Mouse (Mus musculus): ENCODE results near the gene Dhcr24.

Gene Dhcr24

DNA sequence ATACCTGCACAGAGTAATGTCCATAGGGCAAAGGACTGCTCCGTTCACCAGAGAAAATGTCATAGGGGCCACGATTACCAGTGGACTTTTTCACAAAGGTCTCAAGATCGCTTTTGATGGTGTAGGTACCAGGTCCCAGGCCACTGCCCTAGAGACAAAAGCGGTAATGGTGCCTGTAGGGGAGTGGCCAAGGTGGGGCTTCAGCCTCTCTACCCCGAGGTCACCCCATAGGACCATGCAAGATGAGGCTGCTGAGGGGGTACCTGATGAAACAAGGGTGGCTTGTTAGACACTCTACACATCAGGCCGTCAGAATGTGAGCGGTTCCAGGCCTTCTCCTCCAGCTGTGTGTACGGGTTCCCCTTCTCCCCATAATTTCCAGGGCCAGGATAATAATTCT is 52.3 kb downstream of the Dhcr24 start:
- DNase-seq, result no peak

DNA sequence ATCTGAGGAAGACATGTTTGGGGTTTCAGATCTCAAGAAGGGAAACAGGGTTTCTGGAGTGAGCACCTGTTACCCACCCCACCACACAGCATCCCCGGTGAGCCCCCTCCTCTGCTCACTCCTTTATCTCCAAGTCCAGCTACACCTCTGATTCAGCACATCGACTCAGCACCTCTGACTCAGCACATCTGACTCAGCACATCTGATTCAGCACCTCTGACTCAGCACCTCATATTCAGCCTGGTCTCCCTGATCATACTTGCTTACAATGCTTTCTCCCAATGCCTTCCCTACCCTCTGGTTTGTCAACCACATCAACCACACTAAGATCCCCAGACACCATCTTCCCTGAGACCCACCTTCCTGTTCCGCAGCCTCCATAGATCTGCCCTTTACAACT is 52.7 kb downstream of the Dhcr24 start:
- DNase-seq, result no peak

- peak; percentile 75 for DNase-seq
These were observed 53.5 kb downstream of the Dhcr24 start for GRCm38 (mm10) chr4:106614180-106614797.

- no peak for DNase-seq
These were observed 54.0 kb downstream of the Dhcr24 start for GRCm38 (mm10) chr4:106614881-106615280.

DNA sequence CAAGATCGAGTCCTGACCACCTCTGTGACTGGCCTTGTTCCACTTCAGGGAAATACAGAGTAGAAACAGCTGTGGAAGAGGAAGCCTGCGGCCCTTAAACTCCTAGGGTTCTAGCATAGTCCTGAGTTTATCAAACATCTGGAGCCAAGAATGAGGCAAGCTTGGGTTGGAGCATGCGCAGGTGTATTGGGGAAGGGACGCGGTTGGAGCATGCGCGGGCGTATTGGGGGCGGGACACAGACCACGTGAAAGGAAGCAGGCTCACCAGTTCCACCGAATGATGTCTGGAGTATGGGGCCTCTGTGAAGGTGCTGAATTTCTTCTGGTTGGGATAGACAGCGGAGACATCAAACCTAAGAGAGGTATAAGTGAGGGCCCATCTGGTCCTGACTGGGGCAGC is 54.8 kb downstream of the Dhcr24 start:
- DNase-seq, result no peak

DNA sequence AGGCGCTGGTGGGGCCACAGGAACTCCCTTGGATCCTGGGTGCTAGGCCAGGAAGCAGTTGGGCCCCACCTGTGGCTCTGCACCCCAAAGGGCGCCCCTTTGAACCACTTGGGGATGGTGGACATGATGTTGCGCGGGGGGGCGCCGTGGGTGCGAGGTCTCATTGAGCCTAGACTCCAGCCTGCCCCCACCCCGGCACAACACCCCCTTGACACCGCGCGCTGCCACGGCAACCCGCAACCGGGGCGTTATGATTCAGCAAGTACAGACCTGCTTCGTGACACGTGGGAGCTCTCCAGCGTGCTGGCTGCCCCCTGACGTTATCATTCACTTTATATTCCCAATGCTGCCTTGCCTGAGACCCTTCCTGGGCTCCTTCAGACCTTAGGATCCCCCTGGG is 56.2 kb downstream of the Dhcr24 start, which contains the start of gene Lexm:
Lexm (minus strand) TSS at position 186 of the 400 bp plus-strand sequence.
- no peak for DNase-seq

- no peak for DNase-seq
These were observed 58.1 kb downstream of the Dhcr24 start for GRCm38 (mm10) chr4:106618898-106619297.

DNA sequence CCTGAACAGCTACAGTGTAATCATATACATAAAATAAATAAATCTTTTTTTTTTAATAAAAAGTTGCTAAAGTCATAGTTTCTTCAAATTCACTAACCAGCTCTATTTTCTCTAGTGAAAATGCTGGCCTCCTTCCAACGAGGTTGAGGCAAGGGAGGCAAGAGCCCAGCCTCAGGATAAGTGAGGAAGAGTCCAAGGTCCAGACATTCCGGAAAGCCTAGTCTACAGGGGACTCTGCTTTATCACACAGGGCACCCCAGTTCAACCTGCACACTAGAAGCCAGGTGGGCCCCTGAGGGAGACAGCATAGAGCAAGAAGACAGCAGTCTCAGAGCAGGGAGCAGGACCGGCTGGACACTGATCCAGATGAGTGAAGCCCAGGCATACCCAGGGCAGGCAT is 60.6 kb downstream of the Dhcr24 start:
- peak; percentile 60 for DNase-seq

- DNase-seq, result peak; percentile 69
These were observed 61.2 kb downstream of the Dhcr24 start, which contains the start of gene Ttc22 for GRCm38 (mm10) chr4:106622030-106622493. Gene Ttc22, plus strand, starts transcription at chr4:106622432.

DNA sequence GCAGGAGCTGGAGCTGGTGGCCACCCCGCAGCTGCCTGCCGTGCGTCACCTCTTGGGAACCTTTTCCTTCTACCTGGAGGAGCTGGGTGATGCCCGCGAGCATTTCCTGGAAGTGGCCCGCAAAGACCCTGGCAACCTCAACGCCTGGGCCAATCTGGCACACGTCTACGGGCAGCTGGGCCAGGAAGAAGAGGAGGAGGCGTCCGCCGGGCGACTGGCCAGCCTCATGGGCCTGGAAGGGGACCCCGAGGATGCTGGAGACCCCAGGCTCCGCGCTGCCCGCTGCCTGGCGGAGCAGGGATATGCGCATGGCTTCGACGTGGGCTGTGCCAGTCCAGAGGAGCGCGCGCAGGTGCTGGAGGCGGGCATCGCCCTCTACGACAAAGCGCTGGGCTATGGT is 61.9 kb downstream of the Dhcr24 start:
- DNase-seq, result no peak

GRCm38 (mm10) chr4:106624271-106624670 is 63.4 kb downstream of the Dhcr24 start:
- DNase-seq, result no peak

DNA sequence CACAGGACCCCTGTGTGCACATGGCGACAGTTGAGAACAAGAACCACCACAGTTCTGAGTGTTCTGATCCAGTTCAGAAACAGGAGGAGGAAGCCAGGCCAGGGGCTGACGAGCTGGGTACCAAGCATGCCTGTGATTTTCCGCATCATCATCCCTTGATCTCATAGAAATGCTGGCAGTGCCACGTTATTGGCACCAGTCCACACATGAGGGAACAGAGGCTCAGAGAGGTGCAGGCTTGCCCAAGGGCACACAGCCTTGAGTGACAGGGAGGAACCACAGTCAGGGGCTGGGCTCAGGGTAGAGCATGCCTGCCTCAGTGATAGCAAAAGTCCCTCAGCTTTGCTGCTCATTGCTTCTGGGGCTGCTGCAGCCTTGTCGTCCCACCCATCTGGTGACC is 67.0 kb downstream of the Dhcr24 start:
- no peak for DNase-seq

- peak; percentile 79 for DNase-seq
These were observed 68.0 kb downstream of the Dhcr24 start for GRCm38 (mm10) chr4:106628650-106629360.

DNA sequence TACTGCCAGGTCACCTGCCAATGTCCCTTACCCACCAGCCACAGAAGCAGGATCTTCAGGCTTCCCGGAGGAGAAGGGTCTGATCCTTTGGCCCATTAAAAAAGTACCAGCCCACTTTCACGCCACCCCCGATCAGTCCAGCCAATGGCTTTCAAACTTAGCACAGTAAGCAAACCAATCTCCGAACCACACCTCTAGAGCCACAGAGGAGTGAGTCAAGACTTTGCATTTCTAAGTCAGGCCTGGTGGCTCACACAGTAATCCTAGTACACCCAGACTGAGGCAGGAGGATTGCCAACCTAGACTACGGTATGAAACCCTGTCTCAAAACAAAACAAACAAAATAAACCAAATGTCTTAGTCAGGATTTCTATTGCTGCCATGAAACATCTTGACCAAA is 68.5 kb downstream of the Dhcr24 start:
- no peak for DNase-seq

DNA sequence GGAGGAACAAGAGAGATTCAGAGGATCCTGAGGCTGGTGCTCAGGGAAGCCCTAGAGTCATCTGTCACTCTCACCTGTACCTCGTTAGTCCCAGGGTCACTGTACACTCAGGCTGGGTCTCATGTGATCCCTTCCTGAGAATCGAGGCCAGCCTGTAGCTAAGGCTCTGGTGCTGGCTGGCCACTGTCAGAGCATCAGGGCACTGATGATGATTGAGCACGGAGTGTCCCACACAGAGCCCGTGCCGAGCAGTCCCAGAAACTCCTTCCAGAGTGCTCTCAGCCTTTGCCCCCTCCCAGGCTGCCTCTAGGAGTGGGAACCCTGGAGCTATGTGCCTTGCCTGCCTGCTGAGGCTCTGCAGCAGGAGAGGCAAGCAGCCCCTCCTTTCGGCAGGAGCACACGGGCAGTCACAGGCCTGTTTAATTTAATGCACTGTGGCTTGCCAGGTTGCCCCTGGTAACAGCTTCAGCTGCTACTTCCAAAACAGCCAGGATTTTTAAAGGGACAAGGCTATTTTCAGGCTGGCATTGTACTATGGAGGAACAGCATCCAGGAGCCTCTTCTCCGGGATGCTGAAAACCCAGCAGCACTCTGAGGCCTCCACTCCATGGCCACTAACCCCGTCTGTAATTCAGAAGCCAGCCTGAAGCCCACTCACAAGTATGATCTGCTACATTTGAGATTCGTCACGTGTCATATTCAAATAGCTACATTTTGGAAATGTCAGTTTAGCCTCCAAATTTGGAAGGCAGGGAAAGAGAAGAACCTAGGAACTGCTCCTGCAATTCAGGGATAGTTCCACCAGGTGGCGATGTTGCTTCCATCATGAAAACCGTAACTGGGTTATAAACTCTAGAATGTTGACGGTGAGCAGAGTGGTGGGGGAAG is 69.7 kb downstream of the Dhcr24 start:
- DNase-seq, result peak; percentile 64

GRCm38 (mm10) chr4:106632313-106632712 is 71.5 kb downstream of the Dhcr24 start:
- no peak for DNase-seq

DNA sequence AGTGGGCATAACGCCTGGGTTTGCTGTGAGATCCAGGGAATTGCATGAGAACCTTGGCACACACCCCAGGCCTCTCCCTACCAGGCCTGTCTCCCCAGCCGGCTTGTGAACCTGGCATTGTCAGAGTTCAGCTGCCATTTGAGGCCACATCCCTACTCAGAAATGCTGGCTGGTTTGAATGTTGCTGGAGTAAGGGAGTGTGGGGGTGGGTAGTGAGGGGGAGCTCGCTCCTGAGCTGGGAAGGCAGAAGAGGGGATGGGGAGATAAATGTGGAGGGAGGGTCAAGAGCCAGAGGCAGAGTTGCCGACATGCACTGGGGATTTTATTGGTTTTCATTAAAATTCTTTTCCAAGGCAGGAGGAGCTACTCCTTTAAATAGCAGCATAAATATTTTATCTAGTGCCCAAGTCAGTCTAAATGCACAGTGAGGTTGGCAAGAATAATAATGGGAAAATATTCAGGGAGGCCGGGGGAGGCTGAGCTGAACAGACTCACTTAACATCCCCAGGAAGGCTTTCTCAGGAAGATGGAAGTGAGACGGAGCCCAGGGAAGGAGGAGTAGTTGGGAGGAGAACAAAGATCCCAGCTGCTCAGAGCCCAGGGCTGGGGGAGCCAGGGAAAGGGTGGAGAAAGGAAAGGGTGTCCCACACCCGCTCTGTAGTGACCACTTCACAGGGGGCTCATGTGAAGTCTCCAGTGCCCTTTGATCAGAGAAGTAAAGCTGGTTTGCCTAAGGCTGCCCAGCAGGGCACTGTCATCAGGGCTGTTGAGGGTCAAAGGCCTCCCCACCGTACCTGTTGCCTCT is 72.6 kb downstream of the Dhcr24 start:
- peak; percentile 23 for DNase-seq

- DNase-seq, result no peak
These were observed 73.2 kb downstream of the Dhcr24 start for GRCm38 (mm10) chr4:106634086-106634479.
